10 mouse cellular contexts compared by ENCODE assay signal in genomic region chr2:178885686-178886085, GRCm38 (mm10).
A peak's percentile ranks its signal among the peaks of the same experiment; 100 is the strongest.
DNase-seq lines count a peak whose midpoint lies in the region; ATAC-seq and TF ChIP-seq lines count a peak whose summit lies in the region.
"Had no signal": no experiment of that assay in that cellular context is flagged by ENCODE, and none has a peak within 500 bp of the region (broad histone marks: within the 10 kb centered on the region; RNA-seq: fewer than 3 reads in every experiment).

No protein-coding gene starts in this region.

- no peak for ATAC-seq in embryonic facial prominence, embryonic 11.5 days (replicated peaks; ENCODE audit: insufficient number of reproducible peaks, low FRiP score, low TSS enrichment, low read depth)

- no peak overlapping the region for H3K4me2 ChIP-seq in embryonic facial prominence, embryonic 11.5 days (ENCODE audit: low read depth, low read length)
- H3K4me2 ChIP-seq: embryonic facial prominence, embryonic 15.5 days; neural tube, embryonic 12.5 days had no signal

- no peaks in the 10 kb centered on the region for H3K27me3 ChIP-seq in cerebellum, adult 2 months (ENCODE audit: control insufficient read depth, insufficient read depth, low read length)
- no peaks in the 10 kb centered on the region for H3K27me3 ChIP-seq in embryonic facial prominence, embryonic 11.5 days (ENCODE audit: control insufficient read depth, insufficient read depth, low read length)
- H3K27me3 ChIP-seq: embryonic facial prominence, embryonic 15.5 days; neural tube, embryonic 12.5 days had no signal

- H3K36me3 ChIP-seq in embryonic facial prominence, embryonic 11.5 days (replicated peaks; ENCODE audit: control insufficient read depth, insufficient read depth, low read depth, low read length): no peaks in the 10 kb centered on the region
- H3K36me3 ChIP-seq: embryonic facial prominence, embryonic 15.5 days; neural tube, embryonic 12.5 days had no signal

- intact Hi-C loops in left cerebral cortex, postnatal 10 days (cut with DNase I): no loop called here

- TF ChIP-seq CTCF in cerebellum, adult 2 months (IDR thresholded peaks at IDR 0.05; ENCODE audit: borderline replicate concordance, insufficient read depth, low read depth, low read length): peak; percentile 21; the same call in 1 of the 2 replicates

- no peak for DNase-seq in cerebellum, adult 2 months
- DNase-seq in cerebellum, adult 11-12 months: no peak
- peak; percentile 21 to 38 for DNase-seq in left cerebral cortex, adult 18-20 months (ENCODE audit: low spot score in 2 of 2)
- DNase-seq in left cerebral cortex, postnatal 10 days (ENCODE audit: extremely low spot score in 1 of 2, low spot score in 2 of 2): no peak
- DNase-seq in WW6 (ENCODE audit: low read depth, low spot score): peak; percentile 3
- DNase-seq in embryonic facial prominence, embryonic 11.5 days (ENCODE audit: low spot score): peak; percentile 56
- DNase-seq in retina, postnatal 7 days (ENCODE audit: low read depth, low spot score): peak; percentile 8
- no peak for DNase-seq in spleen, adult 12 weeks (ENCODE audit: low spot score)

- no peak overlapping the region for H3K4me3 ChIP-seq in cerebellum, adult 2 months (replicated peaks; ENCODE audit: insufficient read depth, low read depth, low read length)
- no peak overlapping the region for H3K4me3 ChIP-seq in embryonic facial prominence, embryonic 11.5 days (ENCODE audit: low read depth, low read length)
- H3K4me3 ChIP-seq: embryonic facial prominence, embryonic 15.5 days; neural tube, embryonic 12.5 days had no signal

- WGBS in cerebellum, adult 2 months: 54% methylated on average over 5 of the region's 5 CpGs
- WGBS in embryonic facial prominence, embryonic 11.5 days: 50% methylated on average over 5 of the region's 5 CpGs

- H3K9me3 ChIP-seq in embryonic facial prominence, embryonic 11.5 days (replicated peaks; ENCODE audit: control insufficient read depth, low read length): no peaks in the 10 kb centered on the region
- H3K9me3 ChIP-seq: embryonic facial prominence, embryonic 15.5 days; neural tube, embryonic 12.5 days had no signal

- H3K9ac ChIP-seq in embryonic facial prominence, embryonic 11.5 days (replicated peaks; ENCODE audit: low read length): no peak overlapping the region
- H3K9ac ChIP-seq: embryonic facial prominence, embryonic 15.5 days; neural tube, embryonic 12.5 days had no signal

- no peak for TF ChIP-seq POLR2A in cerebellum, adult 2 months (IDR thresholded peaks at IDR 0.05; ENCODE audit: borderline replicate concordance, insufficient read depth, low read length)

- H3K4me1 ChIP-seq in cerebellum, adult 2 months (ENCODE audit: control insufficient read depth, insufficient read depth, low read length): no peaks in the 10 kb centered on the region
- no peaks in the 10 kb centered on the region for H3K4me1 ChIP-seq in embryonic facial prominence, embryonic 11.5 days (ENCODE audit: control insufficient read depth, insufficient read depth, low read length)
- H3K4me1 ChIP-seq: embryonic facial prominence, embryonic 15.5 days; neural tube, embryonic 12.5 days had no signal

- H3K27ac ChIP-seq in cerebellum, adult 2 months (ENCODE audit: insufficient read depth, low read length): no peak overlapping the region
- no peak overlapping the region for H3K27ac ChIP-seq in embryonic facial prominence, embryonic 11.5 days (replicated peaks; ENCODE audit: low read depth, low read length)
- H3K27ac ChIP-seq: embryonic facial prominence, embryonic 15.5 days; neural tube, embryonic 12.5 days had no signal

Comparison
In these comparisons a context has a peak if more than half of its experiments do, and no peak if none do; other contexts are left out.
1. DNase-seq: peak in left cerebral cortex, adult 18-20 months (2 of 2), WW6 (single experiment), embryonic facial prominence, embryonic 11.5 days (single experiment) and retina, postnatal 7 days (single experiment); none in cerebellum, adult 2 months (0 of 2), cerebellum, adult 11-12 months (single experiment), left cerebral cortex, postnatal 10 days (0 of 2) and spleen, adult 12 weeks (single experiment).